Mouse (Mus musculus): ENCODE measurements around the gene Anapc15. TPM values are rescaled to one million over a fixed set of nuclear protein-coding genes. Genes with fewer than 3 reads are reported as not detected.
A peak's percentile ranks its signal among the peaks of the same experiment; 100 is the strongest.

The Anapc15 gene
- 10 to 100 TPM; 14.2 to 17.6 TPM for total RNA-seq (2021)
- long read RNA-seq, experiment 1, transcript Anapc15-210 (6 exons, 3,103 nt), result major isoform, 6 of 17 reads
- long read RNA-seq, experiment 1, partial matches to known transcripts, result 0 of 17 reads
- long read RNA-seq, experiment 1, other reads (novel, unspliced or antisense), result 7 of 17 reads
- long read RNA-seq, experiment 2, transcript Anapc15-210 (6 exons, 3,103 nt), result major isoform, 8 of 19 reads
- long read RNA-seq, experiment 2, partial matches to known transcripts, result 1 of 19 reads
- long read RNA-seq, experiment 2, other reads (novel, unspliced or antisense), result 7 of 19 reads

DNA sequence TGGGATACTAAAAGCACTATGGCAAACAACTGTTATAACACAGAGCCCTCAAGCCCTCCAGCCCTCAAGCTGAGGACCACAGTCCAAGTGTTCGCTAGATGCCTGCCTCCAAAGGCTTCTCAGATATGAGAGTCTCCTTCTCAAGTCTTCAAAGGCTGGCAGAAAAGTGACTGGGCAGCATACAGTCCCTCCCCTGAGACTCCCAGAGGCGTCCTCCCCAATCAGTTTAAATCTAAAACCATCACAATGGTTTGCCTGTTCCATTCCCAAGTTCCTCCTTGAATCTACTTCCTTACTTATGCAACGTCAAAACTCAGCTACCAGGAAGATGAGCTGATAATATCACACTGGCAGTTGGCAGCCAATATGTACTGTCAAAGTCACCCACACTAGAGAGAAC, at the start of gene Anapc15:
TSS of gene Anapc15 (plus strand) at position 301 of the 400 bp plus-strand sequence.
- no peak for DNase-seq

DNA sequence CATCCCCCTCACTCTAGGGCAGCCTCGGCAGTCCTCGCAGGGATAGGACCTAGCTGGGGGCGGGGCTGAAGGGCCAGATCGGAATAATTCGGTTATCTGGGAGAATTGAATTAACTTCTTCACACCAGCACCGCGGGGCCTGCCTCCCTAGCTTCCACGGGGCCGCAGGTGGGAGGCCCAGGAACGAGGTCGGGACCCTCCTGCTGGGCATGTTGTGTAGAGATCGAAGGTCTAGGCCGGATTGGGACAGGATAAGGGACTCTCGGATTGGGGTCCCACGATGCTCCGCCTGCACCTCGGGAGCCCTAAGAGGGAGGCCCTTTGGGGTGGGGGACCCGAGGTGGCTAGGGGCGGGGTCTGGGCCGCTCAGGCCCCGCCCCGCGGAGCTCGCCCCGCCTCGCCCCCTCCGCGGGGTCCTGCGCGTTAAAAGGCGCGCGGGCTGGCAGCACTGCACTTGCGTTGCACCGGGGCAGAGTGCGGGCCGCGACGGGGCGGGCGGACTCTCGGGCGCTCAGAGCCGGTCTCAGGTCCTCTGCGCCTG, 45.6 kb upstream of the Anapc15 start, which contains the start of gene Phox2a:
TSS of gene Phox2a (plus strand) at position 453 of the 541 bp plus-strand sequence.
- no peak for DNase-seq

DNA sequence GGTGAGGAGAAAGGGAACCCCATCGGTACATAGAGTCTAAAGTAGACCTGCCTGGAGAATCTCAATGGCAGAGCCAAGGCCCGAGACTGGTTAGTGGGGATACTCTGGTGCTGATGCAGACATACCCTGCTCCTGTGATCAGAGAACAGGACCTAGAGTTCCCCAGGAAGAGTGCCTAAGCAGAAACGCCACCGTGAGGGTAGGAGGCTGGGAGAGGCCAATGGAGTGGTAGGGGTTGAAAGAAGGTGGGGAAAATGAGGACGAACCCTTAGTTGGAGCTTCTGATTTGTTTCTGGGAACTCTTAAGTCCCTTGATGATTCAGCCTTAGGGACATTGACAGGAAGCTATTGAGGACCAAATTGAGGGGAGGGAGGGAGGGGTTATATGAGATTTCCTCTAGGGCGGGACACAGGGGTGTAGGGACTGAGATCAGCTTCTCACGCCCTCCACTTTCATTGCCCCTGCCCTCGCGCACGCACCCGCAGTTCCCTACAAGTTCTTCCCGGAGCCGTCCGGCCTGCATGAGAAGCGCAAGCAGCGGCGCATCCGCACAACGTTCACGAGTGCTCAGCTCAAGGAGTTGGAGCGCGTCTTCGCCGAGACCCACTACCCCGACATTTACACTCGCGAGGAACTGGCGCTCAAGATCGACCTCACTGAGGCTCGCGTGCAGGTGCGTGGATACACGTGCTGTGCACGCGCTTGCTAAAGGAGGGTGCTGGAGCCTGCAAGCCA, 43.1 kb upstream of the Anapc15 start:
- no peak for DNase-seq

DNA sequence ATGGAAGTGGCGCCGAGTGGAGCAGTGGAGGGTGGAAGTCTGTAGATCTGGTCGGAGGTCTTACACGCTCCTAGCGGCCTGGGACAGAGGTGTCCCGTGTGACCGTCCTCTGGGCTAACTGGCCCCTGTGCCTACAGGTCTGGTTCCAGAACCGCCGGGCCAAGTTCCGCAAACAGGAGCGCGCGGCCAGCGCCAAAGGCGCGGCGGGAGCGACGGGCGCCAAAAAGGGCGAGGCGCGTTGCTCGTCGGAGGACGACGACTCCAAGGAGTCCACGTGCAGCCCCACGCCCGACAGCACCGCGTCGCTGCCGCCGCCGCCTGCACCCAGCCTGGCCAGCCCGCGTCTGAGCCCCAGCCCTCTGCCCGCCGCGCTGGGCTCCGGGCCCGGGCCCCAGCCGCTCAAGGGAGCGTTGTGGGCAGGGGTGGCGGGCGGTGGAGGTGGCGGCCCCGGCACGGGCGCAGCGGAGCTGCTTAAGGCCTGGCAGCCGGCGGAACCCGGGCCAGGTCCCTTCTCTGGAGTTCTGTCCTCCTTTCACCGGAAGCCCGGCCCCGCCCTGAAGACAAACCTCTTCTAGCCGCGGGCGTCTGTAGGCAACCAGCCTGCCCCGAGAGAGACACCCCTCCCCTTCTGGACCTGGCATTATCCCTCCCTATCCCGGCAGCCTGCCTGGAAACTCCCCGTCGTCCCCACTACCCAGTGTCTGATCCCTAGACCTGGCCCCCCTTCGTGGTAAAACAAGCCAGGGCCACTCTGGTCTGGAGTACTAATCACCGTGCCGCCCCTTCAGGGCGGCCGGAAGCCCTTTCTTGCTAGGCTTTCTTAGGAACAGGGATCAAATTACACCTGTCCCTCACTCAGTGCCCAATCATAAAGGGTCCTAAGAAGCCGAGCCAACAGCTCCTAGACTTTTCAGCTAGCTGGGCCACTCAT, 41.7 kb upstream of the Anapc15 start:
- peak; percentile 63 for DNase-seq

DNA sequence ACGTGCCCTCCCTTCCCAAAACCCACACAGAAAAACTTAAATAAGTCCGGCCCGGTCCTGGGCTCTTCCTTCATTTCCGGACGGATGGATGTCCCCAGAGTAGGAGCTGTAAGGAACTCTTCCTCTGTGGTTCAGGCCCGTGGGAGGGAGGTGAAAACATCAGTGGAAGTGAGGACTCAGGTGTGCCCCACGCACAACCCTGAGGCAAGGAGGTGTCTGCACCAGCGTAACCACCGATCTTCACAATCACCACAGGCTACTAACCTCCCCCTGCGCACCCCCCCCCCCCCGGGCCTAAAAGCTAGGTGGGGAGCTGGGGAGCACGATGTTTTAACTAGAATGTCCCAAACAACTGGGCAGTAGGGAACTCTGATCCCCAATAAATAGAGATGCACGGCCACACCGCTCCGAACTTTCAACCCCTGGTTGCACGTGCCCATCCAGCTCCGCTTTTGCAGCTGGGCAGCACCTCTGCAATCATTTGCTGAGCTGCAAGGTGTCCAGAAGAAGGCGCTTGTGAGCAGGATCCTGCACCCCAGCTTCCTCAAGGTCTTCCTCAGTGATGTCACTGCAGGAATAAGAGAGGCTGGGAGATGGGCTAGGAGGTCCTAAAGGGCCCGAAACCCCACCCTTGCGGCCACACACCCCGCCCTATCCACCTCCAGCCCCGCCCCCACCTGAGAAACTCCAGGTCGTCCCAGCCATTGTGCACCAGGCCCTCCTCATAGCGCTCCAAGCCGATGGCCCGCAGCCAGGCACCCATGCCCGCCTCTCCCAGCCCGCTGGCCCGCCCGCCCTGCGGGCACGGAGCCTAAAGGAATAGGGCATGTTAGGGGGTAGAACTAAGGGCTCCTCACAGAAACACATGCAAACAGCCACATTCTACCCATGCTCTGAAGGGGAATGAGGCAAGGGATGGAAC, 40.4 kb upstream of the Anapc15 start:
- no peak for DNase-seq

DNA sequence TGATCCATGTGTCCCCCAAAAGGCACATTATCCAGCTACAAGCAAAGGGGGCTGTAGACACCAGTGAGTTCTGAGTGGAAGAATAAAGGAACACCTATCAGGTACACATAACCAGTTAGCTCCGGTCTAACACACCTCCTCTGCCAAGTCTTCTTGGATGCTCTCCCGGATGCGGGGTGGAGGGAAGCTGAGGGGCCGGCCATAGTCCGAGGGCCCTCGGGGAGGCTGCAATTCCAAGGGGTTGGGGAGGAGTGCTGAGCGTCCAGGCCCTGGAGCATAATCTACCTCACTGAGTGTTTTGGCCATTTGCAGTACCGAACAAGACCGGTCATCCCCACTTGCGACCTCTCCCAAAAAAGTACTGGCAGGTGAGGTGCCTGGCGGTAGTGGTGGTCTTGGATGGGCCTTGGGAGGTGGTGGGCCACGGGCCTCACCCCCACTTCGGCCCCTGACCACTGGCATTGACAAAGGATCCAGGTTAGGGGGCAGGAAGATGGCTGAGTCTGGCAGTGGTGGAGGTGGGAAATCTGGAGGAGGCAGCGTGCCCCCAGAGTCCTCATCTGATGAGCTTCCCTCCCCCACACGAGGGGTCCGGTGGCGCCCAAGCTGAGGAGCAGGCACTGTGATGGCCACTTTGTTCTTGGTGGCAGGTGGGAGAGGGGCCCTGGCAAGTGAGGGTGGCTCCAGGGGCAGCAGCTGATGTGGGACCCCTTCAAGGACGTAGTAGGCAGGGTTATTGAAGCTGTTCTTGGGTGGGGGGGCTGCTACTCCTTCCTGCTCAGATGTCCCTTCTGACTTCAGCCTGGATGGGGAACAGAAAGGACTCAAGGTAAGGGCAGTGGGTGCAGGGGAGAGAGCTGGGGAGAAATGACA, 39.5 kb upstream of the Anapc15 start:
- DNase-seq, result no peak

DNA sequence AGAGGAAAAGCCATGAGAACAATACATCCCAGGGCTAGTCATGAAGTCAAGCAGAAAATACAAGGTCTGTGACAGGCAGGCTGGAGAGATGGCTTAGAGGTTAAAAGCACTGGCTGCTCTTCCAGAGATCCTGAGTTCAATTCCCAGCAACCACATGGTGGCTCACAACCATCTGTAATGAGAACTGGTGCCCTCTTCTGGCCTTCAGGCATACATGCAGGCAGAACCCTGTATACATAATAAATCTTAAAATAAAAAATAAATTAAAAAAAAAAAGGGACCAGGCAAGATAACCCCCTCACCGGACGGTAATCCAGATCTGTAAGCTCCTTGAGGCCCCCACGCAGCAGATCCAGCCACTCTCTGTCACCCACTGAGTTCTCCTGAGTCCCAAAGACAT, 33.1 kb upstream of the Anapc15 start:
- no peak for DNase-seq

DNA sequence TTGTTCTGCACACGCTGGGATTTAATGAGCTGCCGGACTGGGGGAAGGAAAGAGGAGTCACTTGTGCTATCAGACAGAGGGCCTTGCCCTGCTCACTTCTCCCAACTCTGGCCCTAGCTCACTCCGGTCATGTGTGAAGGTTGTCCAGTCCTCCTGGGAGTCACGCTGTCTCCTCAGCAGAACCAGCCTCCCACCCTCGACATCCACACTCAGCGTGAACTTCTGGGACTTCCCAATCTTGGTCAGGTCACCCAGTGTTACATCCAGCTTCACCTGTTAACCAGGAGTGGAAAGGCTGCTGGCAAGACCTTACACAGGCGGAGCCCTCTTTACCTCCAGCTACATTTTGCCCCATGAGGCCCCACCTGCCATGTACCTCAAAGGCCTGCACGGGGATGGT, 32.1 kb upstream of the Anapc15 start:
- no peak for DNase-seq

DNA sequence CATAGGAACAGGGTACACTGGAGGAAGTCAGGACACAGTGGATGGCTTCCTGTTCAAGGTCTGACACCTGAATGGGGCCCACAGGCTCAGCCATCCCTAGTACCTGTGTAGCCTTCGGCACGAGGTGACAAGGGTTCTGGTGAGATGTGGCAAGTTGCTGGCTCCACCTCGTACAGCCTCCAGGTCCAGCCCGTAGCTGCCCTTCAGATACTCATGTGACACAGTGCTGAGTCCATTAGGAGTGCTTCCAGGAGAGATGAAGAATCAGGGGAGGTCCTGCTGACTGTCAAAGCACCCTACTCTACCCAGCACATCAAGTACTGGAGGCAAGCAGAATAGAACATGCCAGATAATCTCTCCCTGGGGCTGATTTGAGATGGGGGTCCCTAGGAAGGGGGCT, 31.1 kb upstream of the Anapc15 start:
- no peak for DNase-seq

DNA sequence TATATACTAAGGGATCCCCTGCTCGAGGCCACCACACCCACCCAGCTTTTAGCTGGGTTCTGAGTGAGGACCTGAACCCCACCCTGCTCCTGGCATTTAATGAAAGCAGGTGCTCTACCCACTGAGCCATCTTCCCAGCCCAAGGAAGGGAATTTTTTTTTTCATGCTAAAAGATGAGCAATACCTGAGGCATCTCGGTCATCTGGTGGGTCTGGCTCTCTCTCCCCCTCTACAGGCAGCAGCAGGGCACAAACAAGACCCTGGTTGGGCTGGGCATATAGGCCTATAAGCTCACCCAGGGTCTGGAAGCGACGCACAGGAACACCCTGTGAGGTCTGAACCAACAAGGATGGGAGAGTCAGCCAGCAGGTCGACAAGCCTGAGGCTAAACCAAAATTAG, 30.2 kb upstream of the Anapc15 start:
- no peak for DNase-seq

DNA sequence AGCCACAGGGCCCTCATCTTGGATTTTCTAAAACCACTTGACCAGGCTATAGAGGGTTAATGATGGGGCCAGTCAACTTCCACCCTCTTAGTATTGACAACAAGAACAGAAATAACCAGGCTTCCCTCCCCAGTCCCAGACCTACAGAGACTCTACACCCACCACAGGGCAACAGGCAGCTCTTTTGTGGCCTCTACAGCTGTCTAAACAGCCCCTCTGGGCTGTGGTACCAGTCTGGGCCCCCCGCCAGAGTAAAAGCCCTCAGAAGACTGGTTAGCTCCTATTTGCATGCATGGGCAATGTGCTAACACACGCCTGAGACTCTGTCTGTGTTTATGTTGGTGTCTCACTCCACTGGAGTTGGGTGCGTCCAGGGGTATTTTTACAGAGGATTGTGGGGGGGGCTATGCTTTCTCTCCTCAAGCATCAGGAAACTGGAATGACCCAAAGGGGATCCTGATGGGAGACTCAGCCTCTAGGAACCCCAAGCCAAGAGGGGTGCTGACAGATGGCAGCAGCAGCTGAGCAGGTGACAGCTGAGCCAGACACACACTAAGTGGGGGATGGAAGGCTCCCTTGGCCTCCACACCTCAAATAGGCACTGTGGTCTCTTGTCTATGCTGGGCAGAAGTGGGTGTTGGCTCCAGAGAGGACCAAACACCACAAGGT, 29.5 kb upstream of the Anapc15 start:
- no peak for DNase-seq

DNA sequence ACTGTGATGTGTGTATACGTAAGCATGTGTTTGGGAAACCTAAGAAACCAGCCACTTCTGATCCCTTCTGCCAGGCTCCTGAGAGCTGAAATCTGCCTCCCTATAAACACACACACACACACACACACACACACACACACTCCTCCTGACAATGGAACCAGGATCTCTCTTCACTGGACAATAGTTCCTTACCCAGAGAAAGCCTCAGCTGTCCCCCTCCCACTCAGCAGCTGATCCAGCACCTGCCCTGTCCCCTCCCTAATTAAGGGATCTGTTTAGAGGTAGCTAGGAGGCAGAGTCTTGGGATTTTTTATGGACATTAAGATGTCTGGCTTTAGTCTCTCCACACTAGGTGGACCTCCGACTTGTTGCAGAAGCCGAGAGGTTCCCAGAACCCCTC, 28.6 kb upstream of the Anapc15 start:
- DNase-seq, result no peak

DNA sequence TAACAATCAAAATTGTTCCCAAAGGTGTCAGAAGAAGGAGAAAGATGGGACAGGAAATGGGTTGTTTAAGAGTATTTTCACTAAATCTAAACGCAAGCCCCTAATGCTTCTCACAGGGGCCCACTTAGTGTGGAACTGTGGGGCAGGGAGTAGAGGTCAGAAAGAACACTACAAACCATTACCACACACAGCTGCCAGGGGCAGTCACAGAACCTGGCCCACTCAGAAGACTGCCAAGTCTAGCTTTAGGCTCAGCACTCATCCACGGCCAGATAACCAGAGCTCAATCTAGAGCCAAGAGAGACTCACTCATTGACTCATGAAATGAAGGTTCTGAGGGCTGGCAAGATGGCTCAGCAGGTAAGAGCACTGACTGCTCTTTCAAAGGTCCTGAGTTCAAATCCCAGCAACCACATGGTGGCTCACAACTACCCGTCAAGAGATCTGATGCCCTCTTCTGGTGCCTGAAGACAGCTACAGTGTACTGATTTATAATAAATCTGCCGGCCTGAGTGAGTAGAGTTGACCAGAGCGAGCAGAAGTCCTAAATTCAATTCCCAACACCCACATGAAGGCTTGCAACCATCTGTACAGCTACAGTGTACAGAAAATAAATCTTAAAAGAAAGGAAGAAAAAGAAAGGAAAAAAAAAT, 27.9 kb upstream of the Anapc15 start:
- no peak for DNase-seq

DNA sequence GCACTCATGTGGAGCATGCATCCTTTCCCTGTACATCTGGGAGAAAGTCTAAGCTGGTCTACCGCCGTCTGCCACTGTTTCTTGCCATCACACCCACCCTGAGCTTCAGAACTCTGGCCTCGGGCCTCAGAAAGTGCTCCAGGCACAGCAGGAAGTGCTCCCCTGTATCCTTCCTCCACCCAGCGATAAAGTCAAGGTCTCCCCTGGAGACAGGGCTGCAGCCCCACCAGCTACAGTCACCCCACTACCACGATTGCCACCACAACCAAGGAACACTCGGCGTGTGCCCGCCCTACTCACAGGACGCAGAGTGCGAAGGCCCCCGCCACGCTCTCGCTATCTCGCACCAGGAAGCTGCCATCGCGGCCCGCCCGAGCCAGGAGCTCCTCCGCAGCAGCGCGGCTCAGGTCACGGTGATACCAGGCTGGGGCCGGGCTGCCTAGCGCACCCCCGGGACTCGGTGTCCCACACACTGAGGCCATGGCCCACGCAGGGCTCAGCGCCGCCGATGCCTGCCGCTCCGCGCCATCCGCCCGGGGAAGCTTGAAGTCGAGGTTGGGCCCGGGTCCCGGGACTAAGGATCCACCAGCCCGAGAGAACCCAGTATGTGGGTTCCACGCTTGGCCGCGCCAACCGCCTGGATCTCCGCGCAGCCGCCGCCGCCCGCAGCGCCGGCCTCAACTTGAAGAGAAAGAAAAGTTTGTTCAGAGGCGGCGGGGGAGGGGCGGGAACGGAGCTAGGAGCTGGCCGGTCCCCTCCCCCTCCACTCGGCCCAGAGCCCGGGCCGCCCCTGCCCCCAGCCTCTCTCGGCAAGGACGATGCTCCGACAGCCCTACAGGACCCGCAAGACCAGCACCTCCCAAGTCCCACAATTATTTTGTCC, 27.0 kb upstream of the Anapc15 start:
- DNase-seq, result peak; percentile 57

DNA sequence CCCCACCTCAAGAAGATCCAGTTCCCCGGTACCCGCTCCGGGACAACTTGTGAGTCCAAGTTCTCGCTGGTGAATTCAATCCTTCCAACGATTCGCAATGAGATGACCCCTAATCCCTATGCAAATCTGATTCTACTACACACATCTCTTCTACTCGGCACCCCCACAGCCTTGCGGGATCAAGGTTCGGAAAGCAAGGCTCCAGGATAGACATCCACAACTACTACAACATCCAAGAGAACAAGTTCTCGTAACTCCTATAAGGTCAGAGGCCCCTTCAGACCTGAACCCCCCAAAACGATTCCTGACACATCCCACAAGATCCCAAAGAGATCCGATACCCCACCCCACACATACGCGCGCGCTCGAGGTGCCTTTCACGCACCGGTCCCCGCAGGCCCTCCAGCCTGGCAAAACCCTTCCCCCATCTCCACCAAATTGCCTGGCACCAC, 26.3 kb upstream of the Anapc15 start:
- DNase-seq, result no peak

DNA sequence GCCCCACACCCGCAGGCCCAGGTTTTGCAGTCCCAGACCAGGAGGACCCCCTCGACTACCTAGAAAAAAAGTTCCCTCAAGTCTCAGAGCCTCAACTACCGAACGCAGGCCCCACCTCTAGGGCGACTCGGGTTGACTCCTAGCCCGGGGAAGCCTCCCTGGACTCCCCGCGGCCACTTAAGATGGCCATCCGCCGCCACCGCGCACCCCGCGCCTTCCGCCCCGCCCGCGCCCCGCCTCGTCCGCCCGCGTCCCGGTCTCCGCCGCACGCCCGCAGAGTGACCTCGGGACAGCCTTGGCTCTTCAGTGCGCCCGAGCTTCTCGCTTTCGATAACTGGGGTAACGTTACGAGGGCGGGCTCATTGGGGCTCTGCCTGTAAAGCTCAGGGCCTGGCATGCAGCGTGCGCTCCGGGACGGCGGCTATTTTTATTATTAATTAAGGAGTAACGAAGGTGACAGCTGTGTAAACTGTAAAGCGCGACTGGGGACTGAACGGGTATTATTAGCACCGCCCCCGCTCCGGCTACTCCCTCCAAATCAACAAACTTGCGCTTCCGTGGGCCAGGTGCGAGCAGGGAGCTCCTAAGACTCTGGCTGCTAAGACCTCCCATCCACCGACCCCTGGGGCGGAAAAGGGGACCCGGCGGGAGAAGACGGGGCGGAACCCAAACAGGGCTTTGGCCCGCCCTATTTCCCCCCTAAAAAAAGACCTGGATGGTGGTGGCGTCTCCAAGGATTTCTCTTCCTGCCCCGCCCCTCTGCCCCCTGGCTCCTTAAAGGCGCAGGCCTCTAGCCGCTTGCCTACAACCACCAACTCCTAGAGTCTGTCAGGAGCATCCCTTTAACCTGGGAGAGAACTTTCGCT, 25.7 kb upstream of the Anapc15 start, which contains the start of gene Inppl1:
TSS of gene Inppl1 (minus strand) at position 624 of the 866 bp plus-strand sequence.
- DNase-seq, result peak; percentile 92

DNA sequence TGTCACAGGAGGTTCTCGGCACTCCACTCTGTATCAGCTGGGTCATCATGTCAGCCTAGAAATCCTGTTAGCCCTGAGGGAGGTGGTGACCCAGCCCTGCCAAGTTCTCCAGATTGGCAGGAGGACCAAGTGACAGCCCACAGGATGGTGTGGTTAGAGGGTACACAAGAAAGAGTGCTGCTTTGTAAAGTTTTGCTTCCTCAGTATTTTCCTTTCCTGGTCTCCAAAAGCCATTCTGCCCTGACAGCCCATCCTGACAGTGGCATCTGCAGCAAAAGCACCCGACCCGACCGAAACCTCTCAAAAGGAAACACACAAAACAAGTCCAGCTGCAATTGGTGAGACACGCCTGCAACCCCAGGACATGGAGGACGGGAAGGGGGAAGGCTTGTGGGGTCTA, 19.3 kb upstream of the Anapc15 start:
- DNase-seq, result no peak
